Mouse (Mus musculus) limb, embryonic 14.5 days (tissue): Measurements from ENCODE around the gene Rpia. TPM values are rescaled to one million over a fixed set of nuclear protein-coding genes. Genes with fewer than 3 reads are reported as not detected.

Experiments used
- ATAC-seq: fragments of 200-750 bp; cut with Nextera tagmentation; 2 replicates; pipeline ENCODE4 v1.8.0; 2017; ENCODE audit warnings: low read depth, moderate number of reproducible peaks, moderate TSS enrichment; ENCODE audit not compliant: low FRiP score
- DNase-seq: peaks from one replicate; pipeline ENCODE4 v3.0.0-alpha.2; 2015; ENCODE audit warnings: low spot score
- H3K27ac ChIP-seq: fragments of 300-500 bp; sonication (generic); replicated peaks from 2 replicates; pipeline ENCODE4 v1.5.1; 2014; ENCODE audit warnings: low read depth, mild to moderate bottlenecking, low read length, moderate library complexity, mixed read lengths
- H3K27me3 ChIP-seq: fragments of 300-500 bp; sonication (generic); 2 replicates; pipeline ENCODE4 v1.6.1; 2014; ENCODE audit warnings: low read length, mixed read lengths; ENCODE audit not compliant: control insufficient read depth, insufficient read depth
- H3K36me3 ChIP-seq: fragments of 300-500 bp; sonication (generic); 2 replicates; pipeline ENCODE4 v1.6.1; 2014; ENCODE audit warnings: mild to moderate bottlenecking, low read length, moderate library complexity, mixed read lengths; ENCODE audit not compliant: control insufficient read depth, insufficient read depth
- H3K4me1 ChIP-seq: fragments of 300-500 bp; sonication (generic); 2 replicates; pipeline ENCODE4 v1.6.1; 2014; ENCODE audit warnings: antibody characterized with exemption, low read length, mixed read lengths; ENCODE audit not compliant: control insufficient read depth, insufficient read depth
- H3K4me2 ChIP-seq: fragments of 300-500 bp; sonication (generic); replicated peaks from 2 replicates; pipeline ENCODE4 v1.6.1; 2014; ENCODE audit warnings: low read depth, mild to moderate bottlenecking, low read length, moderate library complexity; ENCODE audit not compliant: severe bottlenecking
- H3K4me3 ChIP-seq: fragments of 300-500 bp; sonication (generic); replicated peaks from 2 replicates; pipeline ENCODE4 v1.5.1; 2014; ENCODE audit warnings: low read length
- H3K9ac ChIP-seq: fragments of 300-500 bp; sonication (generic); 2 replicates; pipeline ENCODE4 v1.6.1; 2014; ENCODE audit warnings: mild to moderate bottlenecking, low read depth, low read length, moderate library complexity; ENCODE audit not compliant: severe bottlenecking
- H3K9me3 ChIP-seq: fragments of 300-500 bp; sonication (generic); 2 replicates; pipeline ENCODE4 v1.6.1; 2016; ENCODE audit warnings: low read length; ENCODE audit not compliant: control insufficient read depth
- POLR2A ChIP-seq: fragments of 200-500 bp; IDR thresholded peaks from 2 replicates; pipeline ENCODE4 v1.8.0; 2012; ENCODE audit warnings: inconsistent platforms, mild to moderate bottlenecking, moderate library complexity, borderline replicate concordance; ENCODE audit not compliant: insufficient read depth, insufficient read length; ENCODE audit errors: extremely low read depth
- WGBS: fragments of 180-500 bp; shearing (Covaris S2); extraction: QIAGEN DNeasy Blood & Tissue Kit; methylation state at CpG from one replicate; pipeline ENCODE4 v1.1.7; 2014; 5-methylcytosine and 5-hydroxymethylcytosine counted together
- polyA plus RNA-seq, 2 experiments: library from polyadenylated mRNA; depleted of rRNA in 1 of 2; stranded (reverse) in 1 of 2; unstranded in 1 of 2; fragments of >200 nt; fragmentation: Nextera tagmentation in 1 of 2; extraction: Ambion mirVana in 1 of 2; gene quantifications; 2 replicates each; pipeline versions ENCODE4 v1.2.1 to v1.2.3; 2012 to 2014

Gene Rpia
- polyA plus RNA-seq, 2 experiments: 2.8 to 24.3 TPM

DNA sequence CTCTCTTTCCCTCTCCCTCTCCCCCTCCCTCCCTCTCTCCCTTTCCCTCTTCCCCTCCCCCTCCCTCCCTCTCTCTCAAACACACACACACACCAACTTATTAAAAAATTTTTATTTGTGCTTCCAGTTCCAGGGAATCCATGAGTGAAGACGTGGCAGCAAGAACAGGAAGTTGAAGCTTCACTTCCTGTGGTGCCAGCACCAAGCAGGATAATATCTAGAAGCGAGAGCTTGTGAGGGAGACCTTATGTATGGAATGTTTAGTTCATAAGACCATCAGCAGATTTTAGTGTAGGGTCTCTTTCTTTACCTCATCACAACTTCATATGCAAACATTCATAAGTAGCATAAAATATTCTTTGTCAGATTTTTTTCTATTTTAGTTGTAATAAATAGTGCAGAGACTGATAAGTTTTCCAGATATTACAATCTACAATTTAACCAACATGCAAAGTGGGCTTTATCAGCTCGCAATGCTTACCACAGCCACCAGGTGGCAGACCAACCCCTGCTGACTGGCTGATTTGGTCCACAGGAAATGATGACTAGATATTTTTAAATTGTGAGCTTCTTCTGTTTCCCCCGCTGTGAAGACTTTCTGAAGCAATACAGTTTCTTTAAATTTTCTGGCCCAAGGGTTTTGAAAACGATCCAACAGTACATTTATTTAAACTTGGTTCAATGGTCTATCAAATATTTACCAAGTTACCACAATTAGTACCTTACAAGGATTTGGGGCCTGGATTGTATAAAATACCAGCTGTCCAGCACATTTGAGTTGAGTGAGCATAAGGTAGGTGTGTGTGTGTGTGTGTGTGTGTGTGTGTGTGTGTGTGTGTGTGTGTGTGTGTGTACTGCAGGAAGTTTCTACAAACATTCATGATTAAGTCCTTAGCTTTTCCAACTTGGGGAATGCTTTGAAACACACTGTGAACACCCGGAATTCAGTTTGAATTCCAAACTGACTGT is 19.8 kb upstream of the Rpia start:
- H3K4me3 ChIP-seq: no peak overlapping the region
- DNase-seq (peak; percentile 83), ATAC-seq (peak; percentile 37; the same call in 1 of the 2 replicates)
- no peak overlapping the region for H3K9ac ChIP-seq
- no peaks in the 10 kb centered on the region for H3K4me1 ChIP-seq
- no peak overlapping the region for H3K4me2 ChIP-seq
- H3K9me3 ChIP-seq: no peaks in the 10 kb centered on the region
- WGBS: 17% methylated on average over 6 of the region's 6 CpGs
- H3K27me3 ChIP-seq: no peaks in the 10 kb centered on the region
- TF ChIP-seq POLR2A: no peak
- H3K36me3 ChIP-seq: no peaks in the 10 kb centered on the region
- H3K27ac ChIP-seq: no peak overlapping the region

DNA sequence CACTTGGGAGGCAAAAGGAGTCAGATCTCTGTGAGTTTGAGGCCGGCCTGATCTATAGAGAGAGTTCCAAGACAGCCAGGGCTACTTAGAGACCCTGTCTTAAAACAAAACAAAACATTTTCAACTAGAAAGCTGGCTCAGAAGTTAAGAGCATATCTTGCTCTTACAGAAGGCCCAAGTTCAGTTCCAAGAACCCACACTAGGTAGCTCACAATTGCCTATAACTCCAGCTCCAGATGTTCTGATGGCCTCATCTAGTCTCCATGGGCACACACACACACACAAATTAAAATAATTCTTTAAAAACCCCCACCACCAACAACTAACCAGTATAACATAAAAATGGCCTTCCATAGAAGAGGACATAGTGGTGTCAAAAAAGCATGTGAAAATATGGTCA is 18.5 kb upstream of the Rpia start:
- H3K27ac ChIP-seq: no peak overlapping the region

DNA sequence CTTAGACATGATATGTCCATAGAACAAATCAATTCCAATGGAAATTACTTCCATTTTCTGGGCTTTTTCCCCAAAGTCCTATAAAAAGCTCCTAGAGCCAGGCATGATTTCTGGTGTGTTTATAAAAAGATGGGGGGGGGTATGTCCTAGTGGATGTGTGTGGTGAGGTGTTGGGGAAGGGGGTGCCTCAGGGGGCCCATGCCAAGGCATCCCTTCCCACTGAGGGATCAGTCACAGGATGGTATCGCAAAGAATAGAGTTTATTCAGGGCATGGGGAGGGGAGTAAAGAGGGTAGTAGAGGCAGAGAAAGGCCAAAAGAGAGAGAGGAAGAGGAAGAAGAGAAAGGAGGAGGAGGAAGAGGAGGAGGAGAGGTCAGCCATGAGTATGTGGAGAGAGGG is 14.5 kb upstream of the Rpia start:
- DNase-seq (no peak), ATAC-seq (no peak)
- WGBS: 66% methylated on average over 1 of the region's 1 CpGs
- Histone ChIP-seq H3K4me2 (no peak overlapping the region), H3K4me1 (no peaks in the 10 kb centered on the region), H3K27me3 (no peaks in the 10 kb centered on the region), H3K9ac (no peak overlapping the region), H3K36me3 (no peaks in the 10 kb centered on the region), H3K9me3 (no peaks in the 10 kb centered on the region), H3K27ac (no peak overlapping the region), H3K4me3 (no peak overlapping the region)
- TF ChIP-seq POLR2A: no peak

More for the DNA sequence above, 18.5 kb upstream of the Rpia start:
- ATAC-seq: no peak
- no peaks in the 10 kb centered on the region for H3K27me3 ChIP-seq
- no peaks in the 10 kb centered on the region for H3K36me3 ChIP-seq
- no peaks in the 10 kb centered on the region for H3K9me3 ChIP-seq
- DNase-seq: no peak
- WGBS: 79% methylated on average over 1 of the region's 1 CpGs
- no peak overlapping the region for H3K4me2 ChIP-seq
- H3K4me3 ChIP-seq: no peak overlapping the region
- no peak for TF ChIP-seq POLR2A
- no peak overlapping the region for H3K9ac ChIP-seq
- H3K4me1 ChIP-seq: no peaks in the 10 kb centered on the region

DNA sequence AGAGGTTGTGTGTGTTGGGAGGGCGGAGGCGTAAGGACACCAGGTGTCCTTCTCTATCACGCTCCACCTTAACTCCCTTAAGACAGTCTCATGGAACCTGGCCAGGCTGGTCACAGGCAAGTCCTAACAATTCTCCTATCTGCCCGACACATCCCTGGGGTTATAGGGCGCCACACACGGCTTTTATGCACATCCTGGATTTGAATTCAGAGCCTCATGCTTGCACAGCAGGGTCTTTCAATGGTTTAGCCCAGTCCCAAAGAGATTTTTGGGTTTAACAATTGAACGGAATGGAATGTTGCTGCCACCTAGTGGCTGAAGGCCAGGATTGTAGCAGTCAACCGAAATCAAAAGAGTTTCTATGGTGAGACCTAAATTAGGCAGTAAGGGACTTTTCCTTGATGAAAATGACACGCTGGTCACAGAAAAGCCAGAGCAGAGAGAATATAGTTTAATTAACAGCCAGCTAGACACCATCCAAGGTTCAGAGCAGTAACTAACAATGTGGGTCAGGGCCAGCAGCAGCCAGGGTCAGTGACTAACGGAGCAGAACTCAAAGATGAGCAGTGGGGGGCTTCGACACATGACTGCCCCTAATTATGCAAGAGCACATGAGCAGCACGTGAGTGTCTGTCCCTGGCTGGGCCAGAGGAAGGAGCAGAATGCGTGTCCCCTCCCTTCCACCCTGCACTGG is 13.9 kb upstream of the Rpia start:
- H3K4me2 ChIP-seq: peak overlapping the region; percentile 32
- DNase-seq (peak; percentile 78), ATAC-seq (peak; percentile 39; the same call in 1 of the 2 replicates)
- H3K27me3 ChIP-seq: no peaks in the 10 kb centered on the region
- 18% methylated on average over 13 of the region's 13 CpGs for WGBS
- no peak overlapping the region for H3K4me3 ChIP-seq
- no peaks in the 10 kb centered on the region for H3K36me3 ChIP-seq
- H3K27ac ChIP-seq: no peak overlapping the region
- H3K4me1 ChIP-seq: no peaks in the 10 kb centered on the region
- H3K9ac ChIP-seq: no peak overlapping the region
- H3K9me3 ChIP-seq: no peaks in the 10 kb centered on the region
- no peak for TF ChIP-seq POLR2A

DNA sequence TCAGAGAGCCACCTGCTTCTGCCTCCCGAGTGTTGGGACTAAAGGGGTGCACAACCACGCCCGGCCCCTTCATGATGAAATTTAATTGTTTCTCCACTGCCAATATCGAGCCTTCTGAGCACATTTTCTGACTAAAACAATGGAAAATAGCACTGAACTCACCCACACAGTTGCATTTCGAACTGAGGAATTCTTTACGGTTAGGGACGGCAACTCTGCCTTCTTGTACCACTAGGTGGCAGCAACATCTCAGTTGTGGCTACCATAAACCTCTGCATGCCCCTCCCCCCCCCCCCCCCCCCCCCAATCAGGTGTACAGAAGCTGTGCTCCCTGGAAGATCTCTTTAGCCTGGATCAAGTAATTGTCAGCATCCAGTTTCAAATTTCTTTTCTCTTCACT is 13.2 kb upstream of the Rpia start:
- 14% methylated on average over 7 of the region's 7 CpGs for WGBS
- Histone ChIP-seq H3K27ac (no peak overlapping the region), H3K4me2 (peak overlapping the region; percentile 33), H3K9ac (no peak overlapping the region; the same call in 1 of the 2 replicates), H3K36me3 (no peaks in the 10 kb centered on the region), H3K9me3 (no peaks in the 10 kb centered on the region), H3K4me3 (no peak overlapping the region), H3K4me1 (no peaks in the 10 kb centered on the region), H3K27me3 (no peaks in the 10 kb centered on the region)
- ATAC-seq (0 out of 2 replicates have a peak, but pooled peaks have one; percentile 44), DNase-seq (peak; percentile 78)
- TF ChIP-seq POLR2A: no peak
